Mouse (Mus musculus) lung, adult 2 months (tissue): Measurements from ENCODE around the gene Olfr553.

Experiments
- CTCF ChIP-seq: fragments of 200-500 bp; IDR thresholded peaks from 2 replicates; pipeline ENCODE4 v1.5.1; 2011; ENCODE audit warnings: mild to moderate bottlenecking, low read length, control low read depth; ENCODE audit not compliant: insufficient read depth
- POLR2A ChIP-seq: fragments of 200-500 bp; IDR thresholded peaks from 2 replicates; pipeline ENCODE4 v1.6.1; 2011; ENCODE audit warnings: low read depth, mild to moderate bottlenecking, control low read depth, low read length, borderline replicate concordance; ENCODE audit errors: extremely low read depth

- no peak for TF ChIP-seq POLR2A
- TF ChIP-seq CTCF, result no peak
These were observed 44.7 kb downstream of the Olfr553 start for GRCm38 (mm10) chr7:102573174-102573830.
